Mouse (Mus musculus) thymus, postnatal 10 days (tissue): ENCODE results near the gene Mndal.
A peak's percentile ranks its signal among the peaks of the same experiment; 100 is the strongest.
"Not testable (repeated sequence)": the region's sequence is repeated elsewhere in the genome, so short reads cannot be mapped to it uniquely, and the experiment has no call there.

Experiments used
- DNase-seq, 2 experiments: peaks; one replicate each; pipeline ENCODE4 v3.0.0; 2021; ENCODE audit warnings: low spot score in 2 of 2

Mndal gene

GRCm38 (mm10) chr1:173889741-173890140 is 52.5 kb downstream of the Mndal start:
- DNase-seq: not testable (repeated sequence)

GRCm38 (mm10) chr1:173887026-173887787 is 55.1 kb downstream of the Mndal start:
- DNase-seq: not testable (repeated sequence)

- DNase-seq: not testable (repeated sequence)
Observed at GRCm38 (mm10) chr1:173880004-173880666, 62.2 kb downstream of the Mndal start.

GRCm38 (mm10) chr1:173879225-173879987 is 62.9 kb downstream of the Mndal start:
- not testable (repeated sequence) for DNase-seq

- DNase-seq: not testable (repeated sequence)
Observed at GRCm38 (mm10) chr1:173878264-173878663, 64.0 kb downstream of the Mndal start.

GRCm38 (mm10) chr1:173877125-173877524 is 65.2 kb downstream of the Mndal start:
- not testable (repeated sequence) for DNase-seq

GRCm38 (mm10) chr1:173868586-173868985 is 73.7 kb downstream of the Mndal start:
- not testable (repeated sequence) for DNase-seq

- no peak for DNase-seq
Observed at GRCm38 (mm10) chr1:173866504-173866903, 75.8 kb downstream of the Mndal start.

GRCm38 (mm10) chr1:173853711-173854110 is 88.6 kb downstream of the Mndal start:
- not testable (repeated sequence) for DNase-seq

GRCm38 (mm10) chr1:173852853-173853252 is 89.4 kb downstream of the Mndal start:
- DNase-seq: not testable (repeated sequence)

GRCm38 (mm10) chr1:173846193-173846592 is 96.1 kb downstream of the Mndal start:
- DNase-seq: not testable (repeated sequence)

GRCm38 (mm10) chr1:173844754-173845153 is 97.5 kb downstream of the Mndal start:
- DNase-seq: no peak

GRCm38 (mm10) chr1:173821481-173821803 is 120.8 kb downstream of the Mndal start:
- DNase-seq: not testable (repeated sequence)

GRCm38 (mm10) chr1:173820794-173821480 is 121.4 kb downstream of the Mndal start:
- not testable (repeated sequence) for DNase-seq

GRCm38 (mm10) chr1:173809294-173809693 is 133.0 kb downstream of the Mndal start:
- peak; percentile 4 to 8 for DNase-seq

GRCm38 (mm10) chr1:173802689-173803281 is 139.5 kb downstream of the Mndal start:
- not testable (repeated sequence) for DNase-seq

- DNase-seq: not testable (repeated sequence)
Observed at GRCm38 (mm10) chr1:173802207-173802606, 140.1 kb downstream of the Mndal start.

- not testable (repeated sequence) for DNase-seq
Observed at GRCm38 (mm10) chr1:173801791-173802190, 140.5 kb downstream of the Mndal start.
